Mouse (Mus musculus) thymus, adult 18-20 months (tissue): Measurements from ENCODE around the gene Spi1.

Experiments
- DNase-seq, 2 experiments: peaks; one replicate each; pipeline ENCODE4 v3.0.0; 2022; ENCODE audit warnings: mixed read lengths in 2 of 2

The Spi1 gene

DNA sequence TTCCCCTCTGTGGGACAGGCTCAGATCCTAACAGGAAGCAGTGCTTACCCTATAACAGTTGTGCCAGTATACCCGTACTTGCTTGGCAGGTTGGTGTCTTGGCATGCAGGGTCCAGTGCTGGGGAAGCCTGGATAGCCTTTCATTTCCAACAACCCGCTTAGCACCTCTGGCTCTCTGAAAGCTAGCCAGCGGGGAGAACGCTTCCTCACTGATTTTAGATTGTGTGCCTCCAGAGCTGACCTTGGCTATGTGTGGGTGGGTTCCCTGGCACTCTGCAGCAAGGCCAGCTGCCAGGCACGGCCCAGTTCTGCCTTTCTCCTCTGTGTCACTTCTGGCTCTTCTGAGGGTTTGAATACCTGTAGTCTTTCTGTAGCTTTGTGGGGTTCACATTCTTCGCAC is 47.9 kb downstream of the Spi1 start:
- no peak for DNase-seq

DNA sequence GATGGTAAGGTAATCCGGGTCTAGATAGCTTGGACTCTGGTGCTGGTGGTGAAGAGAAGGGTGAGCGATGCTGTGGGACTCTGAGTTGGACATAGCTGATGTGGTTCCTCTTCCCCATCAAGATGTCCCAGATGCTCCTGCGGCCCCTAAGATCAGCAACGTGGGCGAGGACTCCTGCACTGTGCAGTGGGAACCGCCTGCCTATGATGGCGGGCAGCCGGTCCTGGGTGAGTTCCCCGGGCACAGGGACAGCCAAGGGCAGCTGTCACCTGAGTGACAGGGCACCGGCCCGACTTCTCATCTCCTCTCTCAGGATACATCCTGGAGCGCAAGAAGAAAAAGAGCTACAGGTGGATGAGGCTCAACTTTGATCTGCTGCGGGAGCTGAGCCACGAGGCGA is 49.1 kb downstream of the Spi1 start:
- DNase-seq, result no peak

DNA sequence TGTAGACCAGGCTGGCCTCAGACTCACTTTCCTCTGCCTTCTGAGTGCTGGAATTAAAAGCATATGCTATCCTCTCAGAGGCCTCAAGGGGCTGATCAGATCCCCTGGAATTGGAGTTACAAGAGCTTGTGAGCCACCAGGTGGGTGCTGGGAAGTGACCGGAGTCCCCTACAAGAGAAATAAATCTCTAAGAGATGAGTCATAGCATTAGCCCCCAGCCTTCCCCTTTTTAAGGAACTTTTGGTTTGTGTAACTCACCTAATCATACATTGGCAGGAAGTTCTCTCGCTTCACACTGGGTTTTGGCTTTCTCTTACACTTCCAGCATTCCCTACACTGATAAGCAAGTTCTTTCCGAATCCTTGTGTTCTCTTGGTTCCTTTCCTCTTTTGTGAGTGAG is 49.8 kb downstream of the Spi1 start:
- DNase-seq, result no peak

DNA sequence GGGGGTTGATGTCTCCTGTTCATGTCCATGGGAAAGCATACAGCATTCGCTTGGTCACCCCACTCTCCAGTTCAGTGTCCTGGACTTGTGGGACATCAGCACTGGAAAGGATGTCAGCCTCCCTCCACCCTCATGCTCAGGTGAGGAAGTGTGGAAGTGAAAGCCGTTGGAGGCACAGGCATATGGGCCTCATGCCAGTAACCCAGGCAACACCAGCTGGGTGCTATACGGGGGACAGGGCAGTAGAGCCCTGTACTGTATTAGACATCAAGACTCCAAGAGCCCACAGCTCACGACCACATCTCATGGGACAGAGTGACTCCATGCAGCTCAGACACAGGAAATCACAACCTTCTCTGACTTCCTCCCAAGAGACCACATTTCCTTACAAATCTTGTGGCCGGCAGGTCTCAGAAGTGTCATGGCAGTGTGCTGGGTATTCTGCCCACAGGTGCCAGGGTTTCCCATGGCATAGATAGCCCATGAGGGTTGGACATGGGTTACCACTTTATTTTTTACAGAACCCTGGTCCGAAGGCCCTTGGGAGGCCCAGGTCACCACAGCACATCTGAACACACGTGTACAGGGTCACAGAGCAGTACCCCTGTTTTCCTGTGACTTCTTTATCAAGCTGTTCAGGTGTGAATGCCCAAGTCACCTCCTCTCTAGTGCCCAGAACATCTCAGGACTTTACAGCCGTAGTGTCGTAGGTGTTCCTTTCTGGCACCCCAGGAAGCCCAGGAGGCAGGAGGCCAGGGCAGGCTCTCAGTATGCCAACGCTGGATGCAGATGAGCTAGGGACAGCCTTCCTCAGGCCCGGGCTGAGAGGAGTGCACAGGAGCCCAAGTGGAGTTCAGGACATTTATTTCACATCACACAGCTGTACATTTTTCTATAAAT is 54.6 kb downstream of the Spi1 start:
- no peak for DNase-seq

DNA sequence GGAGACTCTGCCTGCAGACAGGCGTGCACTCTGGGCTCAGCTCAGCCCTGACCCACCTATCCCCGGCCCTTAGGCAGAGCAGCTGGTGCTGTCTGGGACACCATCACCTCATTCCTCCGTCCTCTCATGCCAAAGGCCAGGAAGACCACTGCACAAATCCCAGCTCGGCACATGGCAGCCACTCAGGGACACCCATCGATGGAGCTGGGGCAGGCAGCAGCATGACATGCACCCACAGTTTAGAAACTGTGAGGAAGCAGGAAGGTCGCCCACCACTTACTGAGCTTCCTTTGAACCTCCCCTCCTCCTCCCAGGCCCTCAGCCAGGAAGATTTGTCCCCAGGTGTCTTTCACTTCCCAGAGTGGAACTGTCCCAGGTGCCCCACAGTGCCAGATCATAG is 55.3 kb downstream of the Spi1 start:
- DNase-seq, result no peak

DNA sequence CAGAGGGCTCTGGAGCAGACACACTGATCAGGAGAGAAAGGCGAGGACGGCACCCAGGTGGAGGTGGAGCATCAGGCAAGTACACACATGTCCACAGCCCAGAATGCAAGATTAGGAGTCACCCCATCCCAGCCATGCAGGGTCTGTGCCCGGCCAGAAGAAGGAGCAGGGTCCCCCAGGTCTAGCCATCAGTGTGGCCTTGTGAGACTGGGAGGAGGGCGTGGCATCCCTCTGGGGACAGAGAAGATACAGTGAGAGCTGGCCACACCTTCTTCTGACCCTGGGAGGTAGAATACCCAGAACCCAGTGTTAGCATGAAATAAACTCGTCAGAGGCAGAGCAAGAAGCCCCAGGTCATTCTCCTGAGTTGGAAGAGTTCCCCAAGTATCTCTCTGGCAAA is 57.1 kb downstream of the Spi1 start:
- no peak for DNase-seq

DNA sequence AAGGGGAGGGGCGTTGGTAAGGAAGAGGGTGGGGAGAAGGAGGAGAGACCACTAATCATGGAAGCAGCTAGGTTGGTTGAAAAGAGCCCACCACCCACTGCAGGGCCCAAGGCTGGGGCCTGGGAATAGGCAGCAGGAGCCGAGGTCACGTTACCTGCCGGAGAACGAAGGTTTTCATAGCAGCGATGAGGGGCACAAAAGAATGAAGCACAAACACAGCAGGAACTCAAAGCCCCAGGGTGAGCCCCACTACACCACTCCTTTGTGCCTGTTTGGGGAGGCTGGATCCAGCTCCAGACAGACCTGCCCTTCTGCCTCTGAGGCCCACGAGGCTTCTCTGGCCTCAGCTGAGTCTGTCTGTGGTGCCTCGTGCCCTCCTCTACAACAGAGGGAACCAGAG is 57.6 kb downstream of the Spi1 start:
- no peak for DNase-seq

DNA sequence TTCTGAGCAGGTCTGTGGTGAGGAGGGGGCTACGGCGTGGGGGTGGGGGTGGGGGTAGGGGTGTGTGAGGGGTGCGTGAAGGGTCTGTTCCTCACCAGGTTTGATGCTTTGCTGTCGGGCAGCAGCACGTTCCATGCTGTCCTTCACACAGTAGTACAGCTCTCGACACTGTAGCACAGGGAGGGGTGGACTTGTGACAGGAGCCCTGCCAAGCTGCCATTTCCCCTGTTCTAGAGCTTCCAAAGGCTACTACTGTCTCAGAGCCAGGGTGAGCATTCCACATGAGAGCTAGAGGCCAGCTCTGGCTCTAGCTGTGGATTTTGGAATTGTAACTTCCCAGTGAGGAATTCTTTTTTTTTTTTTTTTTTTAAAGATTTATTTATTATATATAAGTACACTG is 60.7 kb downstream of the Spi1 start:
- no peak for DNase-seq

DNA sequence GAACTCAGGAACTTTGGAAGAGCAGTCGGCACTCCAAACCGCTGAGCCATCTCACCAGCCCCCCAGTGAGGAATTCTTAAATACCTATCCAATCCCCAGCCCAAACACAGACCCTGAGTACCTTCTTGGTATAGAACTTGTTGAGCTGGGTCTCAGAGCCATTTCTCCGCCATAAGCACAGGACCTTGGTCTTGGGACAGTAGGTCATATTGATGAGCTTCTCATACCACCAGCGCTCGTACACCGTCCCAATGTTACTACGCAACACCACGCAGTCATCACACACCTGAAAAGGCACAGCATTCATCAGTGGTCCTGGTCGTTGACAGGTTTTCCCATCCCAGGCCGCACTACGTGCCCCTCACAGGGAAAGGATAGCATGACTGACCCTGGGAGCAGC is 61.2 kb downstream of the Spi1 start:
- DNase-seq, result no peak

DNA sequence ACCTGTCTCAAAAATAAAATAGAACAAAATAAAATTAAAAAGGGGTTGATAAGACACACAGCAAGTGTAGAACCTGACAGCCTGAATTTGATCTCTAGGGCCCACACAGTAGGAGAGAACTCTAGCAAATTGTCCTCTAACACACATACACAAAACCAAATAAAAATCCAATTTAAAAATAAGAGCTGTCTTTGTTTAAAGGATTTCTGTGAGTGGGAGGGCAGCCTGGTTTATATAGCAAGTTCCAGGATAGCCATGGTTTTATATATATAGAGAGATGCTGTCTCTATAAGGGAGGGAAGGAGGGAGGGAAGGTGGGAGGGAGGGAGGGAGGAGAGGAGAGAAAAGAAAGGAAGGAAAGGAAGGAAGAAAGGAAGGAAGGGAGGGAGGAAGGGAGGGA is 65.9 kb downstream of the Spi1 start:
- no peak for DNase-seq

DNA sequence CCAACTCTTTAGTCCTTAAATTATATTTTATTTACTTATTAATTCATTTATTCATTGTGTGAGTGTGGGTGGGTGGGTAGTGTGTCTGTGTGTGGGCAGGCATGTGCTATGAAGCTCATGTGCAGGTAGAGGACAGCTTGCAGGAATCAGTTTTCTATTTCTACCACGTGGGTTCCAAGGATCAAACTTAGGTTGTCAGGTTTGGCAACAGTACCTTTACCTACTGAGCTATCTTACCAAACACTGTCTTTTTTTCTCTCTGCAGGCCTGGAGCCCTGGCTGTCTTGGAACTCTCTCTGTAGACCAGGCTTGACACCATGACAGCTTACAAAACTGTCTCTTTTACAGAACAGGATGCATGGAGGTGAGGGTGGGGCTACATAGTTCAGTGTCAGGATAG is 69.1 kb downstream of the Spi1 start:
- no peak for DNase-seq

DNA sequence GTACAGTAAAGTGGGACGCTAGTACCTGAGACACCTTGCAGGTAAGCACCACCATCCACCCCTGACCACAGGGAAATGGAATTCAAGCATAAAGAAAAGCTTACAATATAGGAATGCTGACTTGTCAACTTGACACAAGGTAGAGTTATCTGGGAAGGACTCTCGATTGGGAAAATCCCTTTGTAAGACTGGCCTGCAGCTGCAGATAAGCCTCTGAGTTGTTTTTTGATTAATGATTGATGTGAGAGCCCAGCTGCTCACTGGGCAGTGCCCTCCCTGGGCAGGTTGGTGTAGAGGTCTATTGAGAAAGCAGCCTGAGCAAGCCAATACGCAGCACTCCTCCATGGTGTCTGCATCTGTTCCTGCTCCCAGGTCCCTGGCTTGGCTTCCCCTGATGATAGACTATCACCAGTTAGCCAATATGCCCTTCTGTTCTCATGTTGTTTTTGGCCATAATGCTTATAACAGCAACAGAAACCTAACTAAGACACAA is 70.7 kb downstream of the Spi1 start:
- no peak for DNase-seq

DNA sequence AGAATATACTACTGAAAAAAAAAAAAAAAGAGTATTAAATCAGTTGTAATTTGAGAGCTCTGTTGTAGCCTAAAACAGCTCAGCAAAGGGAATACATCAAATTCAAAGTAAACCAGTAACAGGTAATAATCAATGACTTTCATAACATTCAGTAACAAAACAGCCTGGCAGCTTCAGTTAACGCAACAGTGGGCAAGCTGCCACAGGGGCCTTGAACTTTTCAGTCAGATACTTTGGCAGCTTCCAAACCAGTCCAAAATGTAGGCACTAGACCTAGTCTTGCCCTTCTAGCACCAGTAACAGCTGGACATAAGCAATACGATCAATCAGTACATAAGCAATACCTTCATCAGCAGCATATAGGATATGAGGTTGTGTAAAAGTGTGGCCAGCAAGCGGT is 71.9 kb downstream of the Spi1 start:
- no peak for DNase-seq

DNA sequence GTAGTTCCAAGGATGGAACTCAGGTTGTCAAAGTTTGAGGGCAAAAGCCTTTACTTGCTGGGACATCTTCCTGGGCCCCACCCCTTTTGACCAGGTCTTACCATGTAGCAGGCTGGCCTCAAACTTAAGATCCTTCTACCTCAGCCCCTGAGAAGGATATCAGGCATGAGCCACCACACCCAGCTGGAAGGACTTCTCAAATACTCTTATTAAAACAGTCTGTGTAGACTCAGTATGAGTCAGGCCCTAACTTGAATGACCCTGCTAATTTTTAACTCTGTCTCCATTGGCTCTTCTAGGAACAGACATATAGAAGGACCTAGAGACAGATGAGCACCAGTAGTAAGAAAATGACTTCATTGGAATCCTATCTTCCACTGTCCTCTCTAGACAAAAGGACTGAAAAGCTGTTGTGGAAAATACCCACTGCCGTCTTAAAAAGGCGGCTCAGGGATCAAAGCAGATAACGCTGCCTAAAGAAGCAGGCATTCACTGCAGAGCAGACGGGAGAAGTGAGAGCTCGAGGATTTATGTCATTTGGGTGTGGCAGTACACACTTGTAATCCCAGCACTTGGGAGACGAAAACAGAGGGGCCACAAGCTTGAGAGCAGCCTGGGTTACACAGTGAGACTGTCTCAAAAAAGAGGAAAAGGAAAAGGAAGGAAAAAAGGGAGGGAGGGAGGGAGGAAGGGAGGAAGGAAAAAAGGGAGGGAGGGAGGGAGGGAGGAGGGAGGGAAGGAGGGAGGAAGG is 75.0 kb downstream of the Spi1 start:
- DNase-seq, result no peak

DNA sequence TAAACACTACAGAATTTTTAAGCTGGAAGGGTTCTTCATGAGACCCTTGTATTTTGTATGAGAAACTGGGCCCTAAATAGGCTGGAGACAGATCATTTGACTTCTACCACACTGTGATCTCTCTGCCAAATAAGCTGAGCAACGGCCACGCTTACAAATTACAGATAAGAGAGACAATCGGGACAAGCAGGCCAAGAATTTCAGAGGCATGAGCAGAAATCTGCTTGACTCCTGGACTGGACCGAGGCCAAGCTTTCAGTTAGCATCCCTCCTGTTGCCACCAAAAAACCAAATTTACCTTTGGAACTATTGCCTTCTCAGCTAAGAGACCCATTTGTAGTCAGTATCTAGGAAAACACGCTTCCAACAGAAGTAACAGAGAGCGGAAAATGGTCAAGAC is 78.4 kb downstream of the Spi1 start:
- no peak for DNase-seq

DNA sequence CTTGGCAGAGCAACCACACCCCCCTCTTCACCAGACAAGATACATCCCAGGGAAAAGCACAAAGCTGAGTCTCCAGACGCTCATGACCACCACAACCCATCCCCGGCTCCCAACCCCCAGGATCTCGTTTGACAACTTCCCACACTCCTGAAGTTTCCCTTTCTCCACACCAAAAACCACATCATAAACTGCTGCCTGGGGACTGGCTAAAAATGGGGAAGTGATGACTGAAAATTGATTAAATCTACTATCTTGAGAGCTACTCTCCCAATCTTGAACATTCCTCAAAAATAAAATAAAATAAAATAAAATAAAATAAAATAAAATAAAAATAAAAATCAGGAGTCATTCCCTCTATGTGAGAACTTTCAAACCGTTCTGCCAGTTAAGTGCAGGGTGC is 80.8 kb downstream of the Spi1 start:
- DNase-seq, result no peak

DNA sequence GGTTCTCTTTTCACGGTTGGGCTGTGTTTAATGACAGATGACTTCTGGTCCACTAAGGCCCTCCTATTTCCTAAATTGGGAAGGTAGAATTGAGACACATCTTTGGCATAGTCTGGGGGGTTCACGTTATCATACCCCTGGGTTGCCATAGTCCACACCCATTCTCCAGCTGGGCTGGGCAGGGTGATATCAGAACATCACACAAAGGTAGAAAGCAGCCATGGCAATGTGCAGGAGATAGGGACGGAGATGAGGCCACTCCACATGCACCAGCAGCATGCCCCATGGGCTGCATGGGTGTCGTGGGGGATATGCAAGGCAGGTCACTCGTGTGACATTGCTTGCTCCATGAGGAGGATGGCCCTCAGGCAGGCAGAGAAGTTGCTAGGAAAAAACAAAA is 81.3 kb downstream of the Spi1 start:
- no peak for DNase-seq

DNA sequence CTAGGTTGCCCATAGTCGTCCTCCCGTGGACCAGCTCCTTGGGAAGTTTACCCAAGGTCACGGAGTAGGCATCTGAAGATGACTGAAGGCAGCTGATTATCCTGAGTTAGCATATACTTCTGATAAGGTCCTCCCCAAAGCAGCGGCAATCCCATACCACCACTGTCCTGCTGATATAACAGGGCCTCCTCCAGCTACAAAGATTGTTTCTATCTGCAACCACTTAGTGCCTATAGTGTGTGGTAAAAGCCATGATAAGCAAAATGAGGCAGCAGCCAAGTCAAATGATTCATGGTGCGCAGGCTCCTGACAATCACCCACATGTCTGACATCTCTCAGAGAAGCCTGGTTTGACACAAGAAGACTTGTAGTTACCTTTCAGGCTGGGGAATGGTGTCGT is 82.8 kb downstream of the Spi1 start:
- no peak for DNase-seq
